Mouse (Mus musculus) thymus, postnatal 10 days (tissue): ENCODE data around the gene Kmt5c.

Experiments
- DNase-seq, 2 experiments: peaks; one replicate each; pipeline ENCODE4 v3.0.0; 2021; ENCODE audit warnings: low spot score in 2 of 2

The Kmt5c gene

GRCm38 (mm10) chr7:4739544-4740275, at the start of gene Kmt5c:
Gene Kmt5c, plus strand, starts transcription at chr7:4740115.
- DNase-seq = peak; percentile 93 to 97

- peak; percentile 14 to 19 for DNase-seq
These were observed 49.5 kb upstream of the Kmt5c start, which contains the start of gene Brsk1 for GRCm38 (mm10) chr7:4690387-4690786. Gene Brsk1, plus strand, starts transcription at chr7:4690604.

GRCm38 (mm10) chr7:4690951-4691653, 48.8 kb upstream of the Kmt5c start:
- DNase-seq = no peak

GRCm38 (mm10) chr7:4693004-4693403, 46.9 kb upstream of the Kmt5c start:
- no peak for DNase-seq

GRCm38 (mm10) chr7:4702334-4702733, 37.6 kb upstream of the Kmt5c start:
- no peak for DNase-seq

- DNase-seq = no peak
These were observed 36.7 kb upstream of the Kmt5c start for GRCm38 (mm10) chr7:4703195-4703594.

GRCm38 (mm10) chr7:4705098-4705497, 34.8 kb upstream of the Kmt5c start:
- no peak for DNase-seq

- no peak for DNase-seq
These were observed 27.3 kb upstream of the Kmt5c start for GRCm38 (mm10) chr7:4712594-4712993.

- no peak for DNase-seq
These were observed 23.0 kb upstream of the Kmt5c start for GRCm38 (mm10) chr7:4716955-4717354.

- DNase-seq = no peak
These were observed 20.6 kb upstream of the Kmt5c start for GRCm38 (mm10) chr7:4719276-4719675.

- DNase-seq = peak in 1 of 2 experiments; percentile 31
These were observed 16.4 kb upstream of the Kmt5c start for GRCm38 (mm10) chr7:4723508-4723907.

GRCm38 (mm10) chr7:4724359-4724758, 15.6 kb upstream of the Kmt5c start:
- DNase-seq = no peak

- no peak for DNase-seq
These were observed 14.7 kb upstream of the Kmt5c start, which contains the start of gene Tmem150b for GRCm38 (mm10) chr7:4725169-4725568. Gene Tmem150b, minus strand, starts transcription at chr7:4725249.

GRCm38 (mm10) chr7:4731090-4731489, 8.8 kb upstream of the Kmt5c start:
- DNase-seq = no peak

GRCm38 (mm10) chr7:4732968-4733392, 6.9 kb upstream of the Kmt5c start:
- no peak for DNase-seq

- DNase-seq = no peak
These were observed 823 bp upstream of the Kmt5c start for GRCm38 (mm10) chr7:4739041-4739543.

- DNase-seq = no peak
These were observed 403 bp downstream of the Kmt5c start for GRCm38 (mm10) chr7:4740309-4740727.

GRCm38 (mm10) chr7:4741151-4741550, 1.2 kb downstream of the Kmt5c start:
- DNase-seq = peak in 1 of 2 experiments; percentile 17

- no peak for DNase-seq
These were observed 2.0 kb downstream of the Kmt5c start for GRCm38 (mm10) chr7:4741672-4742481.

- no peak for DNase-seq
These were observed 2.5 kb downstream of the Kmt5c start for GRCm38 (mm10) chr7:4742482-4742819.

GRCm38 (mm10) chr7:4743354-4743753, 3.4 kb downstream of the Kmt5c start:
- no peak for DNase-seq

GRCm38 (mm10) chr7:4744886-4745285, 5.0 kb downstream of the Kmt5c start:
- DNase-seq = no peak
